Comparison of ENCODE assay signal across 8 mouse cellular contexts in genomic region chr19:5475069-5475714, GRCm38 (mm10). TPM values are rescaled to one million over a fixed set of nuclear protein-coding genes. Genes with fewer than 3 reads are reported as not detected.
DNase-seq lines count a peak whose midpoint lies in the region; ATAC-seq and TF ChIP-seq lines count a peak whose summit lies in the region.

No protein-coding gene starts in this region.

- no peak for TF ChIP-seq CTCF in thymus, adult 2 months (IDR thresholded peaks at IDR 0.05; ENCODE audit: borderline replicate concordance, control insufficient read depth, extremely low read depth, insufficient read depth, low read length, poor library complexity)

- peak overlapping the region; percentile 45; the same call in 1 of the 2 replicates for H3K4me3 ChIP-seq in thymus, adult 2 months (ENCODE audit: control insufficient read depth, insufficient read depth, low read length)
- peak overlapping the region; percentile 62 for H3K4me3 ChIP-seq in intestine, embryonic 16.5 days (ENCODE audit: low read length)
- H3K4me3 ChIP-seq in neural tube, embryonic 15.5 days (replicated peaks): peak overlapping the region; percentile 61

- no peak for TF ChIP-seq POLR2A in thymus, adult 2 months (IDR thresholded peaks at IDR 0.05; ENCODE audit: control insufficient read depth, extremely low read depth, insufficient read depth, low read length, poor library complexity)

- peak; percentile 33; the same call in 1 of the 2 replicates for ATAC-seq in cerebellum, adult (ENCODE audit: insufficient number of reproducible peaks, low FRiP score, low TSS enrichment)
- ATAC-seq in intestine, embryonic 16.5 days: no peak; the same call in 1 of the 2 replicates
- ATAC-seq in neural tube, embryonic 15.5 days (ENCODE audit: low FRiP score): peak; percentile 25; the same call in 1 of the 2 replicates

- H3K9ac ChIP-seq in intestine, embryonic 16.5 days (ENCODE audit: low read depth, low read length): peak overlapping the region; percentile 80
- H3K9ac ChIP-seq in neural tube, embryonic 15.5 days (replicated peaks): peak overlapping the region; percentile 71

- no peaks in the 10 kb centered on the region for H3K36me3 ChIP-seq in thymus, adult 2 months (ENCODE audit: control insufficient read depth, insufficient read depth, low read length)
- H3K36me3 ChIP-seq in intestine, embryonic 16.5 days (ENCODE audit: control insufficient read depth, insufficient read depth, low read length): no peaks in the 10 kb centered on the region
- peaks cover 13% of the 10 kb centered on the region for H3K36me3 ChIP-seq in neural tube, embryonic 15.5 days

- WGBS in thymus, adult 2 months: 84% methylated on average over 13 of the region's 13 CpGs
- 20% methylated on average over 13 of the region's 13 CpGs for WGBS in intestine, embryonic 16.5 days
- WGBS in neural tube, embryonic 15.5 days: 22% methylated on average over 13 of the region's 13 CpGs

- H3K4me1 ChIP-seq in thymus, adult 2 months (replicated peaks; ENCODE audit: control insufficient read depth, insufficient read depth, low read length): peaks cover 11% of the 10 kb centered on the region
- H3K4me1 ChIP-seq in intestine, embryonic 16.5 days (ENCODE audit: control insufficient read depth, insufficient read depth, low read length): peaks cover 8% of the 10 kb centered on the region
- peaks cover 34% of the 10 kb centered on the region for H3K4me1 ChIP-seq in neural tube, embryonic 15.5 days

- H3K27ac ChIP-seq in thymus, adult 2 months (ENCODE audit: control insufficient read depth, insufficient read depth, low read length): no peak overlapping the region
- H3K27ac ChIP-seq in intestine, embryonic 16.5 days (ENCODE audit: low read length): peak overlapping the region; percentile 88
- H3K27ac ChIP-seq in neural tube, embryonic 15.5 days (replicated peaks): peak overlapping the region; percentile 75

- peaks cover 5% of the 10 kb centered on the region for H3K27me3 ChIP-seq in thymus, adult 2 months (ENCODE audit: control insufficient read depth, insufficient read depth, low read length)
- no peaks in the 10 kb centered on the region for H3K27me3 ChIP-seq in intestine, embryonic 16.5 days (replicated peaks; ENCODE audit: control insufficient read depth, insufficient read depth, low read length)
- no peaks in the 10 kb centered on the region for H3K27me3 ChIP-seq in neural tube, embryonic 15.5 days (replicated peaks)

- peak overlapping the region; percentile 97 for H3K4me2 ChIP-seq in intestine, embryonic 16.5 days (ENCODE audit: low read depth, low read length)
- peak overlapping the region; percentile 97 for H3K4me2 ChIP-seq in neural tube, embryonic 15.5 days

- H3K9me3 ChIP-seq in intestine, embryonic 16.5 days (ENCODE audit: control insufficient read depth, low read length): no peaks in the 10 kb centered on the region
- H3K9me3 ChIP-seq in neural tube, embryonic 15.5 days (replicated peaks): no peaks in the 10 kb centered on the region

- DNase-seq in cerebellum, adult 11 months: no peak
- no peak for DNase-seq in thymus, adult 2 months
- DNase-seq in thymus, postnatal 10 days (ENCODE audit: low spot score in 2 of 2): no peak
- no peak for DNase-seq in right cerebral cortex, adult 18-20 months
- no peak for DNase-seq in adrenal gland, postnatal 10 days

RNA-seq across cellular contexts. Expression of gene Efemp2, which starts 1.4 kb away (rescaled TPM):
- polyA plus RNA-seq in thymus, adult 2 months (2012; rRNA removed): 17.3 and 21.6 TPM in 2 replicates
- 106 and 112 TPM in 2 replicates for polyA plus RNA-seq in intestine, embryonic 16.5 days (2015; fragmentation: Nextera tagmentation; extraction: Ambion mirVana)
- polyA plus RNA-seq in neural tube, embryonic 15.5 days (2015; fragmentation: Nextera tagmentation; extraction: Ambion mirVana): 54.0 and 62.6 TPM in 2 replicates
- total RNA-seq in adrenal gland, postnatal 10 days (2021): 10 to 100 TPM; 48.8 to 50.9 TPM

RNA-seq across cellular contexts. Expression of gene Ctsw, which starts 6.9 kb away (rescaled TPM):
- polyA plus RNA-seq in thymus, adult 2 months (2012; rRNA removed): 49.1 and 54.3 TPM in 2 replicates
- polyA plus RNA-seq in intestine, embryonic 16.5 days (2015; fragmentation: Nextera tagmentation; extraction: Ambion mirVana): 1.7 and 2.8 TPM in 2 replicates
- polyA plus RNA-seq in neural tube, embryonic 15.5 days (2015; fragmentation: Nextera tagmentation; extraction: Ambion mirVana): 4.5 and 9.0 TPM in 2 replicates
- total RNA-seq in adrenal gland, postnatal 10 days (2021): 1 to 10 TPM; 1.4 to 1.8 TPM

RNA-seq across cellular contexts. Expression of gene Mus81, which starts 13.0 kb away (rescaled TPM):
- 127 and 149 TPM in 2 replicates for polyA plus RNA-seq in thymus, adult 2 months (2012; rRNA removed)
- 32.7 and 36.5 TPM in 2 replicates for polyA plus RNA-seq in intestine, embryonic 16.5 days (2015; fragmentation: Nextera tagmentation; extraction: Ambion mirVana)
- 48.0 and 48.4 TPM in 2 replicates for polyA plus RNA-seq in neural tube, embryonic 15.5 days (2015; fragmentation: Nextera tagmentation; extraction: Ambion mirVana)
- total RNA-seq in adrenal gland, postnatal 10 days (2021): 10 to 100 TPM; 25.2 to 27.4 TPM

RNA-seq across cellular contexts. Expression of gene Fibp, which starts 14.8 kb away (rescaled TPM):
- polyA plus RNA-seq in thymus, adult 2 months (2012; rRNA removed): 142 and 157 TPM in 2 replicates
- polyA plus RNA-seq in intestine, embryonic 16.5 days (2015; fragmentation: Nextera tagmentation; extraction: Ambion mirVana): 102 and 106 TPM in 2 replicates
- 151 and 154 TPM in 2 replicates for polyA plus RNA-seq in neural tube, embryonic 15.5 days (2015; fragmentation: Nextera tagmentation; extraction: Ambion mirVana)
- total RNA-seq in adrenal gland, postnatal 10 days (2021): 10 to 100 TPM; 74.9 to 99.3 TPM

RNA-seq across cellular contexts. Expression of gene Cfl1, which starts 15.1 kb away (rescaled TPM):
- polyA plus RNA-seq in thymus, adult 2 months (2012; rRNA removed): 1,557 and 1,580 TPM in 2 replicates
- polyA plus RNA-seq in intestine, embryonic 16.5 days (2015; fragmentation: Nextera tagmentation; extraction: Ambion mirVana): 2,274 and 2,378 TPM in 2 replicates
- 3,233 and 3,320 TPM in 2 replicates for polyA plus RNA-seq in neural tube, embryonic 15.5 days (2015; fragmentation: Nextera tagmentation; extraction: Ambion mirVana)
- 100 to 1,000 TPM; 651 to 659 TPM for total RNA-seq in adrenal gland, postnatal 10 days (2021)
